Mouse (Mus musculus): ENCODE data around the gene Dnajb11. TPM values are rescaled to one million over a fixed set of nuclear protein-coding genes. Genes with fewer than 3 reads are reported as not detected.

Dnajb11 gene
- polyA plus RNA-seq, 2 experiments = 25.9 to 54.3 TPM

GRCm38 (mm10) chr16:22918664-22919312 lies 61.1 kb downstream of the Dnajb11 start:
- ATAC-seq (ENCODE audit: insufficient read depth) (no peak), DNase-seq (ENCODE audit: low read depth in 3 of 3, low spot score in 3 of 3) (no peak)
- Histone ChIP-seq H3K27me3 (ENCODE audit: control insufficient read depth, insufficient read depth, low read length) (no peaks in the 10 kb centered on the region), H3K4me2 (ENCODE audit: low read depth) (no peak overlapping the region), H3K36me3 (replicated peaks; ENCODE audit: control insufficient read depth, insufficient read depth, low read depth) (no peaks in the 10 kb centered on the region), H3K27ac (no peak overlapping the region), H3K4me3 (ENCODE audit: insufficient read depth in 1 of 2, low read depth in 2 of 2, low read length in 2 of 2) (no peak overlapping the region), H3K4me1 (replicated peaks; ENCODE audit: control insufficient read depth in 2 of 2, insufficient read depth in 2 of 2, low read length in 1 of 2) (peaks cover 0 to 2% of the 10 kb centered on the region in 2 experiments; a peak in 1 of 4 replicates), H3K9ac (replicated peaks) (no peak overlapping the region), H3K9me3 (ENCODE audit: control insufficient read depth, low read length) (no peaks in the 10 kb centered on the region)
- WGBS (ENCODE audit: insufficient replicate concordance) = 69% methylated on average over 15 of the region's 15 CpGs
- no peak for TF ChIP-seq EP300 (IDR thresholded peaks at IDR 0.05; ENCODE audit: low read depth)
- TF ChIP-seq CTCF (IDR thresholded peaks at IDR 0.05; ENCODE audit: low read depth) = no peak

DNA sequence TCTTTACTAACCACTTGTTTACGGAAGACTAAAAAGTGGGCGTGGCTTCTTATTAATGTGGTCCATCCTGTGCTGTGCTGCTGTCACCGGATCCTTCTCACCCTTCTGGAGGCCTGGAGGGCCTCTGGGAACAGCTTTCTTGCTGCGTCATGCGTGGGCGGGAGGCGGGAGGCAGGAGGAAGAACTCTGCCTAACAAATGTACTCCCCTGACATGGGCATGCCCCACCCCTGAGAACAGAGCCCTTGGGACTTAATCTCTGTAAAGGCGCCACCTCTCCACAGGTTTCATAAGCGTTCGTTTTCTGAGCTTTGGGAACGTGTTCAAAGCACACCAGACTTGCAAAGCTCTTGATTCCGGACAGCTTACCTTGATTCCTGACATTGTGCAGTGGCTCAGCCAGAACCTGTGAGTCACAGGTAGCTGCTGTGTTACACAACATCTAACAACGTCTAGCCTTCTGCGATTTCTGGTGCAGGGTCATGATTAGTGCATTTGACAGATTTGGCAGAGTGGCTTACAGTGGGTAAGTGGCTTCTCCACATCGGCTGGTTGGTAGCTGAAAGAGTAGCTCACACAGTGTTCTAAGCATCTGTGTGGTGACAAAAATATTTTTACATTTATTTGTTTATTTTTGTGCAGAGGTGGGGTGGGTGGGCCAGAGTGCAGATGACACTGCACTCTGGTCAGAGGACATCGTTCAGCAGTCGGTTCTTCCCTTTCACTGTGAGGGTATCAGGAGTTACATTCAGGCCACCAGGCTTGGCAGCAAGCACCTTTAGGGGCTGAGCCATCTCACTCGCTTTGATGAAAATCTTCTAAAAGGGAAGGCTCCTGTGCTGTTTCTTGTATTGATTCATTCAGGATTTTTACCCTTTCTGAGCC lies 62.6 kb downstream of the Dnajb11 start:
- Histone ChIP-seq H3K4me1 (replicated peaks; ENCODE audit: control insufficient read depth in 2 of 2, insufficient read depth in 2 of 2, low read length in 1 of 2) (peaks cover 0 to 2% of the 10 kb centered on the region in 2 experiments; a peak in 1 of 4 replicates), H3K4me3 (ENCODE audit: insufficient read depth in 1 of 2, low read depth in 2 of 2, low read length in 2 of 2) (no peak overlapping the region), H3K27ac (no peak overlapping the region), H3K36me3 (replicated peaks; ENCODE audit: control insufficient read depth, insufficient read depth, low read depth) (no peaks in the 10 kb centered on the region), H3K9me3 (ENCODE audit: control insufficient read depth, low read length) (no peaks in the 10 kb centered on the region), H3K9ac (replicated peaks) (no peak overlapping the region), H3K4me2 (ENCODE audit: low read depth) (no peak overlapping the region), H3K27me3 (ENCODE audit: control insufficient read depth, insufficient read depth, low read length) (no peaks in the 10 kb centered on the region)
- WGBS (ENCODE audit: insufficient replicate concordance) = 42% methylated on average over 18 of the region's 18 CpGs
- DNase-seq (ENCODE audit: low read depth in 3 of 3, low spot score in 3 of 3) (no peak), ATAC-seq (ENCODE audit: insufficient read depth) (0 out of 2 replicates have a peak, but pooled peaks have one; percentile 28)
- TF ChIP-seq CTCF (IDR thresholded peaks at IDR 0.05; ENCODE audit: low read depth) (no peak), EP300 (IDR thresholded peaks at IDR 0.05; ENCODE audit: low read depth) (no peak)

GRCm38 (mm10) chr16:22921761-22922160 lies 64.1 kb downstream of the Dnajb11 start:
- TF ChIP-seq CTCF (IDR thresholded peaks at IDR 0.05; ENCODE audit: low read depth) (no peak), EP300 (IDR thresholded peaks at IDR 0.05; ENCODE audit: low read depth) (no peak)
- H3K4me2 ChIP-seq (ENCODE audit: low read depth) = no peak overlapping the region
- H3K4me3 ChIP-seq (ENCODE audit: insufficient read depth in 1 of 2, low read depth in 2 of 2, low read length in 2 of 2) = no peak overlapping the region
- ATAC-seq (ENCODE audit: insufficient read depth) (no peak), DNase-seq (ENCODE audit: low read depth in 3 of 3, low spot score in 3 of 3) (no peak)
- H3K27ac ChIP-seq = no peak overlapping the region
- H3K27me3 ChIP-seq (ENCODE audit: control insufficient read depth, insufficient read depth, low read length) = no peaks in the 10 kb centered on the region
- 64% methylated on average over 5 of the region's 5 CpGs for WGBS (ENCODE audit: insufficient replicate concordance)
- peaks cover 0 to 2% of the 10 kb centered on the region in 2 experiments; a peak in 1 of 4 replicates for H3K4me1 ChIP-seq (replicated peaks; ENCODE audit: control insufficient read depth in 2 of 2, insufficient read depth in 2 of 2, low read length in 1 of 2)
- no peak overlapping the region for H3K9ac ChIP-seq (replicated peaks)
- H3K9me3 ChIP-seq (ENCODE audit: control insufficient read depth, low read length) = no peaks in the 10 kb centered on the region
- no peaks in the 10 kb centered on the region for H3K36me3 ChIP-seq (replicated peaks; ENCODE audit: control insufficient read depth, insufficient read depth, low read depth)

DNA sequence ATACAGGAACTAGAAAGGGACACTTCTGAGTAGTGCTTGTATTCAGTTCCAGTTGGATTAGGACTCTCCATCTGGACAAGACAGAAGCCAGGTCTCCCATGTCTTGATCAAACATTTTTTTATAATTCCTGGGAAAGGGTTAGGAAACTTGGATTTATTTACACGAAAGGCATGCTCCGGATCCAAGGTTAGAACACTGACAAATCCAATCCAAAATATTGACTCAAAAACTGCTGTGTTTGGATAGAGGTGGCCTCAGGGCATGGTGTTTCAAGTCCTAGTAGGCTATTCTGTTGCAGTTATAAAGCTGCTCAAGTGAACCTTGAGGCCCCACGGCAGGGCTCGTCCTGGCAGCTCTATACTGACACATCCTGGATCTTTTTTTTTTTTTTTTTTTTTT lies 64.8 kb downstream of the Dnajb11 start:
- H3K4me2 ChIP-seq (ENCODE audit: low read depth) = no peak overlapping the region
- H3K36me3 ChIP-seq (replicated peaks; ENCODE audit: control insufficient read depth, insufficient read depth, low read depth) = no peaks in the 10 kb centered on the region
- H3K9me3 ChIP-seq (ENCODE audit: control insufficient read depth, low read length) = no peaks in the 10 kb centered on the region
- H3K9ac ChIP-seq (replicated peaks) = no peak overlapping the region
- no peak for TF ChIP-seq CTCF (IDR thresholded peaks at IDR 0.05; ENCODE audit: low read depth)
- TF ChIP-seq EP300 (IDR thresholded peaks at IDR 0.05; ENCODE audit: low read depth) = no peak
- H3K27me3 ChIP-seq (ENCODE audit: control insufficient read depth, insufficient read depth, low read length) = no peaks in the 10 kb centered on the region
- ATAC-seq (ENCODE audit: insufficient read depth) = no peak
- no peak overlapping the region for H3K27ac ChIP-seq
- H3K4me3 ChIP-seq (ENCODE audit: insufficient read depth in 1 of 2, low read depth in 2 of 2, low read length in 2 of 2) = no peak overlapping the region
- H3K4me1 ChIP-seq (replicated peaks; ENCODE audit: control insufficient read depth in 2 of 2, insufficient read depth in 2 of 2, low read length in 1 of 2) = peaks cover 0 to 2% of the 10 kb centered on the region in 2 experiments; a peak in 1 of 4 replicates
- no peak for DNase-seq (ENCODE audit: low read depth in 3 of 3, low spot score in 3 of 3)
- WGBS (ENCODE audit: insufficient replicate concordance) = 54% methylated on average over 4 of the region's 4 CpGs

Other genes starting within 250 kb of the Dnajb11 start
- 0.22 and 0.28 TPM in 2 replicates for gene Dgkg, start 200.6 kb upstream of the Dnajb11 start, polyA plus RNA-seq (2012; rRNA removed)
- gene Dgkg, start 200.6 kb upstream of the Dnajb11 start, polyA plus RNA-seq (2014; fragmentation: Nextera tagmentation; extraction: Ambion mirVana) = 0.46 and 0.80 TPM in 2 replicates
- 0.17 TPM in 1 of 2 replicates, not detected in the other for gene Crygs, start 46.3 kb upstream of the Dnajb11 start, polyA plus RNA-seq (2012; rRNA removed)
- gene Crygs, start 46.3 kb upstream of the Dnajb11 start, polyA plus RNA-seq (2014; fragmentation: Nextera tagmentation; extraction: Ambion mirVana) = 0.16 TPM in 1 of 2 replicates, not detected in the other
- gene Tbccd1, start 176 bp upstream of the Dnajb11 start, polyA plus RNA-seq (2012; rRNA removed) = 20.3 and 25.6 TPM in 2 replicates
- gene Tbccd1, start 176 bp upstream of the Dnajb11 start, polyA plus RNA-seq (2014; fragmentation: Nextera tagmentation; extraction: Ambion mirVana) = 23.5 and 24.8 TPM in 2 replicates
- gene Ahsg, start 33.4 kb downstream of the Dnajb11 start, polyA plus RNA-seq (2012; rRNA removed) = 1,135 and 1,143 TPM in 2 replicates
- 1,052 and 1,153 TPM in 2 replicates for gene Ahsg, start 33.4 kb downstream of the Dnajb11 start, polyA plus RNA-seq (2014; fragmentation: Nextera tagmentation; extraction: Ambion mirVana)
- 1.5 and 1.6 TPM in 2 replicates for gene Fetub, start 60.5 kb downstream of the Dnajb11 start, polyA plus RNA-seq (2012; rRNA removed)
- gene Fetub, start 60.5 kb downstream of the Dnajb11 start, polyA plus RNA-seq (2014; fragmentation: Nextera tagmentation; extraction: Ambion mirVana) = 2.2 and 2.3 TPM in 2 replicates
- 0.16 and 0.28 TPM in 2 replicates for gene Hrg, start 93.2 kb downstream of the Dnajb11 start, polyA plus RNA-seq (2012; rRNA removed)
- 0.71 and 1.0 TPM in 2 replicates for gene Hrg, start 93.2 kb downstream of the Dnajb11 start, polyA plus RNA-seq (2014; fragmentation: Nextera tagmentation; extraction: Ambion mirVana)
- 7.9 and 13.3 TPM in 2 replicates for gene Kng2, start 171.6 kb downstream of the Dnajb11 start, polyA plus RNA-seq (2012; rRNA removed)
- 27.6 and 27.7 TPM in 2 replicates for gene Kng2, start 171.6 kb downstream of the Dnajb11 start, polyA plus RNA-seq (2014; fragmentation: Nextera tagmentation; extraction: Ambion mirVana)
- gene Kng1, start 200.0 kb downstream of the Dnajb11 start, polyA plus RNA-seq (2012; rRNA removed) = 162 and 225 TPM in 2 replicates
- gene Kng1, start 200.0 kb downstream of the Dnajb11 start, polyA plus RNA-seq (2014; fragmentation: Nextera tagmentation; extraction: Ambion mirVana) = 513 and 583 TPM in 2 replicates
- gene Eif4a2, start 249.6 kb downstream of the Dnajb11 start, polyA plus RNA-seq (2012; rRNA removed) = 111 and 159 TPM in 2 replicates
- 55.9 and 66.5 TPM in 2 replicates for gene Eif4a2, start 249.6 kb downstream of the Dnajb11 start, polyA plus RNA-seq (2014; fragmentation: Nextera tagmentation; extraction: Ambion mirVana)